Mouse (Mus musculus): ENCODE measurements around the gene Arhgap45. TPM values are rescaled to one million over a fixed set of nuclear protein-coding genes. Genes with fewer than 3 reads are reported as not detected.

The Arhgap45 gene
- 4.3 and 4.7 TPM in 2 replicates for polyA plus RNA-seq (2016; fragmentation: Nextera tagmentation; extraction: Ambion mirVana)

DNA sequence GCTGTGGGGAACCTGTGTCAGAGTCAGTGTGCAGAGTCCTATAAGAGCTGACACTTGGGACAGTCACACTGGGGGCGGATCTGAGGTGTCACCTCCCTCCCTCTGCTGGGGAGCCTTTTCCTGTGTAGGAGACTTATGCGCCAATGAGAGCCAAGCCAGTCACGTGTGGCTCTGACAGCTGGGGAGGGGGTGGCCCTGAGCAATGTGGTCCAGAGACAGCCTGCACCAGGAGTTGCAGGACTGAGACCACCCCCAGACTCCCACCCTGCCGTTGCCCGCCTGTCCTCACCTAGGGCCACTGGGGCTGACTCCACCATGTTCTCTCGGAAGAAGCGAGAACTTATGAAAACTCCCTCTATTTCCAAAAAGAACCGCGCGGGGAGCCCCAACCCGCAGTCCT, at the start of gene Arhgap45:
Gene Arhgap45 (plus strand): TSS at position 143 of the 400 bp plus-strand sequence.
- peaks cover 2% of the 10 kb centered on the region; the same call in 1 of the 2 replicates for H3K9me3 ChIP-seq
- no peak within 1 kb of the TSS for H3K4me2 ChIP-seq (replicated peaks)
- no peak within 1 kb of the TSS for H3K9ac ChIP-seq
- H3K27me3 ChIP-seq (replicated peaks), result peaks cover 91% of the 10 kb centered on the region
- H3K36me3 ChIP-seq, result peaks cover 19% of the 10 kb centered on the region
- peaks cover 10% of the 10 kb centered on the region for H3K4me1 ChIP-seq
- H3K4me3 ChIP-seq, result no peak within 1 kb of the TSS
- no peak within 1 kb of the TSS for H3K27ac ChIP-seq
- ATAC-seq (ENCODE audit: low FRiP score, low read depth), result no peak
- 67% methylated on average over 11 of the region's 11 CpGs for WGBS

- Histone ChIP-seq H3K4me2 (replicated peaks) (no peak overlapping the region), H3K4me3 (no peak overlapping the region), H3K36me3 (peaks cover 64% of the 10 kb centered on the region), H3K9me3 (no peaks in the 10 kb centered on the region), H3K27ac (no peak overlapping the region), H3K4me1 (peaks cover 9% of the 10 kb centered on the region), H3K27me3 (replicated peaks) (peaks cover 27% of the 10 kb centered on the region), H3K9ac (no peak overlapping the region)
- WGBS, result 91% methylated on average over 5 of the region's 5 CpGs
- no peak for ATAC-seq (ENCODE audit: low FRiP score, low read depth)
Measured at GRCm38 (mm10) chr10:79966886-79967400, 49.5 kb upstream of the Arhgap45 start.

- no peak overlapping the region for H3K4me3 ChIP-seq
- no peak for ATAC-seq (ENCODE audit: low FRiP score, low read depth)
- H3K4me1 ChIP-seq, result peaks cover 9% of the 10 kb centered on the region
- 94% methylated on average over 1 of the region's 1 CpGs for WGBS
- H3K9ac ChIP-seq, result no peak overlapping the region
- no peak overlapping the region for H3K27ac ChIP-seq
- peaks cover 38% of the 10 kb centered on the region for H3K27me3 ChIP-seq (replicated peaks)
- H3K4me2 ChIP-seq (replicated peaks), result no peak overlapping the region
- H3K9me3 ChIP-seq, result no peaks in the 10 kb centered on the region
- peaks cover 53% of the 10 kb centered on the region for H3K36me3 ChIP-seq
Measured at GRCm38 (mm10) chr10:79968181-79968580, 48.3 kb upstream of the Arhgap45 start.

DNA sequence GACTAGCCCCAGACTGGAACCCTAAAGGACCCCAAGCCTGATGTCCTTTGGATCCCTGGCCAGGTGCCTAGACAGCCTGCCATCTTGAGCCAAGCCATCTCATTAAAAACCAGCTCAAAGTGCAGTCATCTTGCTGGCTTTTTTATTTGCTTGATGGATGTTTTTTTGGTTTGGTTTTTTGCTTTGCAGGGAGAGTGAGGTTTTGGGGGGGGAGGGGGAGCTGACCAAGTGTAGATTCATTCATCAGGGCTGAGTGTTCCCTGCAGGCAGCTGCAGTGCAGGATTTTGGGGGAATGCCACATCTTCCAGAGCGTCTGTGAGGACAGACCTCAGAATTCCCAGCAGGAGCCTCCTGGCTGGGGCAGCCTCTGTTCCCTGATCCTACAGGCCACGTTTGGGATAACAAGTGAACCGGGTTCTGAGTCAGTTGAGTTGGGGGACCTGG, 47.3 kb upstream of the Arhgap45 start:
- 21% methylated on average over 3 of the region's 3 CpGs for WGBS
- Histone ChIP-seq H3K4me1 (peaks cover 9% of the 10 kb centered on the region), H3K36me3 (peaks cover 47% of the 10 kb centered on the region), H3K9ac (no peak overlapping the region), H3K27ac (no peak overlapping the region), H3K4me3 (no peak overlapping the region), H3K9me3 (no peaks in the 10 kb centered on the region), H3K4me2 (replicated peaks) (no peak overlapping the region), H3K27me3 (replicated peaks) (peaks cover 41% of the 10 kb centered on the region)
- no peak for ATAC-seq (ENCODE audit: low FRiP score, low read depth)

GRCm38 (mm10) chr10:79970415-79971182, 45.9 kb upstream of the Arhgap45 start, which contains the start of gene Grin3b:
Gene Grin3b, plus strand, starts transcription at chr10:79970715.
- H3K27ac ChIP-seq, result no peak within 1 kb of the TSS

GRCm38 (mm10) chr10:79971183-79971497, 45.3 kb upstream of the Arhgap45 start:
- H3K27me3 ChIP-seq (replicated peaks), result peaks cover 41% of the 10 kb centered on the region
- ATAC-seq (ENCODE audit: low FRiP score, low read depth), result no peak
- H3K36me3 ChIP-seq, result peaks cover 45% of the 10 kb centered on the region
- H3K27ac ChIP-seq, result no peak overlapping the region
- peak overlapping the region; percentile 60 for H3K4me2 ChIP-seq (replicated peaks)
- H3K9me3 ChIP-seq, result no peaks in the 10 kb centered on the region
- H3K9ac ChIP-seq, result peak overlapping the region; percentile 47; the same call in 1 of the 2 replicates
- H3K4me3 ChIP-seq, result peak overlapping the region; percentile 23; the same call in 1 of the 2 replicates
- peaks cover 9% of the 10 kb centered on the region for H3K4me1 ChIP-seq
- WGBS, result 4% methylated on average over 21 of the region's 21 CpGs

More at GRCm38 (mm10) chr10:79970415-79971182, 45.9 kb upstream of the Arhgap45 start, which contains the start of gene Grin3b:
- peak within 1 kb of the TSS; percentile 47; the same call in 1 of the 2 replicates for H3K9ac ChIP-seq
- peaks cover 41% of the 10 kb centered on the region for H3K27me3 ChIP-seq (replicated peaks)
- H3K9me3 ChIP-seq, result no peaks in the 10 kb centered on the region
- peaks cover 45% of the 10 kb centered on the region for H3K36me3 ChIP-seq
- no peak for ATAC-seq (ENCODE audit: low FRiP score, low read depth)
- 8% methylated on average over 47 of the region's 47 CpGs for WGBS
- H3K4me3 ChIP-seq, result peak within 1 kb of the TSS; percentile 23; the same call in 1 of the 2 replicates
- H3K4me1 ChIP-seq, result peaks cover 9% of the 10 kb centered on the region
- H3K4me2 ChIP-seq (replicated peaks), result peak within 1 kb of the TSS; percentile 60

GRCm38 (mm10) chr10:79972831-79973230, 43.6 kb upstream of the Arhgap45 start:
- Histone ChIP-seq H3K27ac (no peak overlapping the region), H3K4me1 (peaks cover 9% of the 10 kb centered on the region), H3K4me3 (no peak overlapping the region), H3K9ac (no peak overlapping the region), H3K36me3 (peaks cover 45% of the 10 kb centered on the region), H3K27me3 (replicated peaks) (peaks cover 41% of the 10 kb centered on the region), H3K9me3 (no peaks in the 10 kb centered on the region), H3K4me2 (replicated peaks) (no peak overlapping the region)
- WGBS, result 67% methylated on average over 14 of the region's 14 CpGs
- ATAC-seq (ENCODE audit: low FRiP score, low read depth), result no peak

DNA sequence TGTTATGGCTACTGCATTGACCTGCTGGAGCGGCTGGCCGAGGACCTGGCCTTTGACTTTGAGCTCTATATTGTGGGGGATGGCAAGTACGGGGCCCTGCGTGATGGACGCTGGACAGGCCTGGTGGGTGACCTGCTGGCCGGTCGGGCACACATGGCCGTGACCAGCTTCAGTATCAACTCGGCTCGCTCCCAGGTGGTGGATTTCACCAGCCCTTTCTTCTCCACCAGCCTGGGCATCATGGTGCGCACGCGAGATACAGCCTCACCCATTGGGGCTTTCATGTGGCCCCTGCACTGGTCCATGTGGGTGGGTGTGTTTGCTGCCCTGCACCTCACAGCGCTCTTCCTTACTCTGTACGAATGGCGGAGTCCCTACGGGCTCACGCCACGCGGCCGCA, 42.4 kb upstream of the Arhgap45 start:
- Histone ChIP-seq H3K27ac (no peak overlapping the region), H3K36me3 (peaks cover 51% of the 10 kb centered on the region), H3K9ac (no peak overlapping the region), H3K9me3 (no peaks in the 10 kb centered on the region), H3K4me3 (no peak overlapping the region), H3K4me2 (replicated peaks) (no peak overlapping the region), H3K27me3 (replicated peaks) (peaks cover 41% of the 10 kb centered on the region), H3K4me1 (peaks cover 9% of the 10 kb centered on the region)
- 93% methylated on average over 21 of the region's 21 CpGs for WGBS
- ATAC-seq (ENCODE audit: low FRiP score, low read depth), result no peak

- Histone ChIP-seq H3K27me3 (replicated peaks) (peaks cover 36% of the 10 kb centered on the region), H3K36me3 (peaks cover 56% of the 10 kb centered on the region), H3K4me2 (replicated peaks) (no peak overlapping the region), H3K27ac (no peak overlapping the region), H3K4me1 (peaks cover 9% of the 10 kb centered on the region), H3K9me3 (no peaks in the 10 kb centered on the region), H3K4me3 (no peak overlapping the region), H3K9ac (no peak overlapping the region)
- 87% methylated on average over 8 of the region's 8 CpGs for WGBS
- no peak for ATAC-seq (ENCODE audit: low FRiP score, low read depth)
Measured at GRCm38 (mm10) chr10:79974668-79975067, 41.8 kb upstream of the Arhgap45 start.

DNA sequence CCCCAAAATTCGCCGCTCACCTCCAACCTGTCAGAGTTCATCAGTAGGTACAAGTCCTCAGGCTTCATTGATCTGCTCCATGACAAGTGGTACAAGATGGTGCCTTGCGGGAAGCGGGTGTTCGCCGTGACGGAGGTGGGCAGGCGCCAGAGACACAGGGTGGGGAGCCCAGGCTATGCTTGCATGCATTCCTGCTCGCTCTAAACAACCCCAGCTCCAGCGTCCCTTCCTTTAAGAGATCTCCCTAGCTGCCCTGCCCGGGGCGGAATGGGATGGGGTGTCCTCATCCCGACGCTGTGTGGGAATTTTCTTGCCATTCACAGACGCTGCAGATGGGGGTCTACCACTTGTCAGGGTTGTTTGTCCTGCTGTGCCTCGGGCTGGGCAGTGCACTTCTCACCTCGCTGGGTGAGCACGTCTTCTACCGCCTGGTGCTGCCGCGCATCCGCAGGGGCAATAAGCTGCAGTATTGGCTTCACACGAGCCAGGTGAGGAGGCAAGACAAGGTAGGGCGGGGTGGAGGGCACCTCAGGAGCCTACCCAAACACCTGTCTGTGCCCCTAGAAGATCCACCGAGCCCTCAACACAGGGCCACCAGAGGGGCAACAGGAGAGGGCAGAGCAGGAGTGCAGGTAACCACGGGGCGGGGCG, 40.3 kb upstream of the Arhgap45 start:
- Histone ChIP-seq H3K36me3 (peaks cover 59% of the 10 kb centered on the region), H3K4me3 (no peak overlapping the region), H3K9me3 (no peaks in the 10 kb centered on the region), H3K27ac (no peak overlapping the region), H3K27me3 (replicated peaks) (peaks cover 22% of the 10 kb centered on the region), H3K4me1 (peaks cover 3% of the 10 kb centered on the region; the same call in 1 of the 2 replicates), H3K9ac (no peak overlapping the region), H3K4me2 (replicated peaks) (no peak overlapping the region)
- 86% methylated on average over 28 of the region's 28 CpGs for WGBS
- ATAC-seq (ENCODE audit: low FRiP score, low read depth), result no peak

DNA sequence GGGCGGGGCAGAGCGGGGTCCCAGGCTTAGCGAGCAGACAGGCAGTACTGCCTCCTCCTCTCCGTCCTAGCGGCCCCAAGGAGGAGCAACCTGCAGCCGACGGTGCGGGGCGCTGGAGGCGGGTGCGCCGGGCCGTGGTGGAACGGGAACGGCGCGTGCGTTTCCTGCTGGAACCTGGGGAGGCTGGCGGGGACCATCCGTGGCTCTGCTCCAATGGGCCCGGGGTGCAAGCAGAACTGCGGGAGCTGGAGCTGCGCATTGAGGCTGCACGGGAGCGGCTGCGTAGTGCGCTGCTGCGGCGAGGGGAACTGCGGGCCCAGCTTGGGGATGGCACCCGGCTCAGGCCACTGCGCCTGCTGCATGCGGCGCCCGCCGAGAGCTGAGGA, 39.7 kb upstream of the Arhgap45 start:
- Histone ChIP-seq H3K4me3 (no peak overlapping the region), H3K4me2 (replicated peaks) (no peak overlapping the region), H3K4me1 (0 out of 2 replicates have a peak, but pooled peaks cover 7% of the 10 kb centered on the region), H3K36me3 (peaks cover 63% of the 10 kb centered on the region), H3K9me3 (no peaks in the 10 kb centered on the region), H3K27ac (no peak overlapping the region), H3K9ac (no peak overlapping the region), H3K27me3 (replicated peaks) (peaks cover 17% of the 10 kb centered on the region)
- WGBS, result 67% methylated on average over 36 of the region's 36 CpGs
- ATAC-seq (ENCODE audit: low FRiP score, low read depth), result no peak

DNA sequence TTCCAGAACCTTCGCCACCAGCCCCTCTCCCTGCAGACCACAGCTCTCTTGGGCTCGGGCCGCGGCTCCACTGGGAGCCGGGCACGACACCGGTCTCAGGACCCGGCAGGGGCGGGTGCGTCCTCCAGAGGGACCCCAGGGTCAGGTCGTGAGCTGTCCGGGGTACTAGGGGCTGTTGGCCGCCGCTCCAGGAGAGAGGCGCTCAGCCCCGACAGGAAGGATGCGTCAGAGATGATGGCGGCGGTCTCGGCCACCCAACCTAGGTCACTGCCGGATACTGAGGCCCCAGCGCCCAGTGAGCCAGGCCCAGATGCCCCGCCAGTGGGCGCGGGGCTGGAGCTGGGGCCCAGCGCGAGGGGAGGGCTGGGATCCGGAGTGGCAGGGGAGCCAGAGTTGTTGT, 39.1 kb upstream of the Arhgap45 start:
- Histone ChIP-seq H3K9me3 (no peaks in the 10 kb centered on the region), H3K4me2 (replicated peaks) (no peak overlapping the region; the same call in 1 of the 2 replicates), H3K27me3 (replicated peaks) (peaks cover 11% of the 10 kb centered on the region), H3K36me3 (peaks cover 63% of the 10 kb centered on the region), H3K4me3 (0 out of 2 replicates have a peak overlapping the region, but pooled peaks have one; percentile 3), H3K9ac (no peak overlapping the region), H3K27ac (no peak overlapping the region), H3K4me1 (peaks cover 9% of the 10 kb centered on the region; the same call in 1 of the 2 replicates)
- 82% methylated on average over 28 of the region's 28 CpGs for WGBS
- ATAC-seq (ENCODE audit: low FRiP score, low read depth), result no peak
